Mouse (Mus musculus) Patski (cell line): ENCODE measurements around the gene Arhgef17. TPM values are rescaled to one million over a fixed set of nuclear protein-coding genes. Genes with fewer than 3 reads are reported as not detected.

Experiments used
- ATAC-seq: fragments of 100-300 bp; one replicate; pipeline ENCODE4 v1.8.0; 2021
- CTCF ChIA-PET: fragments of 350-600 bp; sonication (Branson Sonifier 250); formaldehyde crosslinking; loops from one replicate; lab custom pipeline; 2022; ENCODE audit warnings: inconsistent platforms; lab: Charles Lee
- POLR2A ChIA-PET: fragments of 350-600 bp; sonication (Branson Sonifier 250); formaldehyde crosslinking; loops from one replicate; lab custom pipeline; 2022; ENCODE audit warnings: antibody characterized with exemption, inconsistent platforms; lab: Charles Lee
- DNase-seq: peaks from one replicate; pipeline ENCODE4 v3.0.0-alpha.2; 2011; ENCODE audit warnings: low read depth, low spot score
- H3K27me3 ChIP-seq: fragments of 371-371 bp; one replicate; pipeline ENCODE4 v1.5.1; 2021
- CTCF ChIP-seq: fragments of 100-300 bp; IDR thresholded peaks from one replicate; pipeline ENCODE4 v1.5.1; 2021
- in situ Hi-C: fragments of 300-500 bp; cut with MboI; formaldehyde crosslinking; loops from 3 replicates; pipeline ENCODE4 v1.11.1; 2018; ENCODE audit warnings: low pct_unique_long_range_greater_than_20kb, mixed read lengths
- polyA plus RNA-seq: library from polyadenylated mRNA; unstranded; gene quantifications from one replicate; pipeline ENCODE4 v1.2.3, GENCODE M21; 2021

Gene Arhgef17
- polyA plus RNA-seq, 1 experiment from 2014 or later: 78.8 TPM

DNA sequence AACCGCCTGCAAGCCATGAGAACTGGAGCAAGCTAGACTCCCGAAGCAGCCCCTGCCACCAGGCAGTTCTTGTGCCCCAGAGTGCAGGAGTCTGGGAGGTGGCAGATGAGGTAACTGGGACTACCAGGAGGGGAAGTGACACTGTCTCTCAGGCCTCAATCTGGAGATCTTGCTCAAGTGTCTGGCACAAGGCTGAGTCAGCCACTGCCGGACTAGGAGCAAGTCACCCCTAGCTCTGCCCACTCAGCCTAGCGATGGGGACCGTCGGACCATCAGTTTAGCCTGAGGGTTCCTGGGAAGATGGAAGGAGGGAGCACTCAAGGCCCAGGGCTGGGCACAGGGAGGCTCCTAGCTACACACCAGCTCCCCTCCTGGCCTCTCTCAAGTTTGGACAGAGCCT, 32.3 kb upstream of the Arhgef17 start:
- TF ChIP-seq CTCF: no peak
- DNase-seq (no peak), ATAC-seq (peak; percentile 28)
- POLR2A ChIA-PET: interaction anchor here (0.8 kb wide), 1 partner anchor 338 kb away, joined by 3 read pairs; the partner anchor contains the start of gene Atg16l2
- H3K27me3 ChIP-seq: no peaks in the 10 kb centered on the region
- CTCF ChIA-PET: interaction anchor here (1.1 kb wide), 1 partner anchor 23 kb away, joined by 4 read pairs; no protein-coding TSS in a partner anchor
- in situ Hi-C loops: no loop called here

DNA sequence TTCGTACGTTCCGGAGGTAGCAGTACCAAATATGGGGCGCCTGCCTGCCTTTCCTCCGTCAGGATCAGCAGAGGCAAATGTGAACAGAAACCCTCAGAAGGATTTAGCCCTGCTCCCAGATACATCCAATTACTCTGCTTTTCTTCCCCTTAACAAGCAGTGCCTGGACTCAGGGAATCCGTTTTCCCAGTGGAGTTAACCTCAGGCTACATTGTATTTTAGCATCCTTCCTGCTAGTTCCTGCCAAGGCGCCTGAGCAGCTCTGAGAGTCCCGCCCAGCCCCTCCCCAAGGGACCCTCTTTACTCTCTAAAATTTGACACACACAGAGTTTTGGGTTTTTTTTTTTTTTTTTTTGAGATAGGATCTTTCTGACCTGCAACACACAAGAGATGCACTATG, 31.5 kb upstream of the Arhgef17 start:
- no peak for DNase-seq
- ChIA-PET POLR2A (no interaction called here), CTCF (no interaction called here)
- no peak for ATAC-seq
- no peaks in the 10 kb centered on the region for H3K27me3 ChIP-seq
- in situ Hi-C loops: no loop called here
- TF ChIP-seq CTCF: no peak

GRCm38 (mm10) chr7:100961146-100961545, 29.2 kb upstream of the Arhgef17 start:
- DNase-seq (no peak), ATAC-seq (no peak)
- H3K27me3 ChIP-seq: no peaks in the 10 kb centered on the region
- no peak for TF ChIP-seq CTCF
- CTCF ChIA-PET: interaction anchor here (1.3 kb wide), 1 partner anchor 91 kb away, joined by 4 read pairs; no protein-coding TSS in a partner anchor
- POLR2A ChIA-PET: no interaction called here
- in situ Hi-C loops: no loop called here

- DNase-seq (no peak), ATAC-seq (no peak)
- ChIA-PET POLR2A (no interaction called here), CTCF (interaction anchor here (1.0 kb wide), 2 partner anchors 17 to 18 kb away, joined by 3 read pairs; no protein-coding TSS in a partner anchor)
- no peak for TF ChIP-seq CTCF
- no peaks in the 10 kb centered on the region for H3K27me3 ChIP-seq
- in situ Hi-C loops: no loop called here
These were observed 28.6 kb upstream of the Arhgef17 start for GRCm38 (mm10) chr7:100960462-100960861.

DNA sequence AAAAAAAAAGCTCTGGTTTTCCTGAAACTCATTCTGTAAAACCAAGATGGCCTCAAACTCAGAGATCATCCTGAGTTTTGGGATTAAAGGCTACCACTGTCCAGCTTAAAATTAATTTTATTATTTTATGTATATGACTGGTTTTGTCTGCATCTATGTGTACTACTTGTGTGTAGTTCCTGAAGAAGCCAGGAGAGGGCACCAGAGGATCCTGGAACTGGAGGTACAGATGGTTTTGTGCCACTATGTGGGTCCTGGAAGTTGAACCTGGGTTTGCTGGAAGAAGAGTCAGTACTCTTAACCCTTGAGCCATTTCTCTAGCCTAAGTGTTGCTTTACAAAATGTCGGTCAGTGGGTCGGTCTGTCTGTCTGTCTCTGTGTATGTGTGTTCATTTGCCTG, 26.5 kb upstream of the Arhgef17 start:
- ChIA-PET POLR2A (interaction anchor here (0.9 kb wide), 1 partner anchor 74 kb away, joined by 3 read pairs; no protein-coding TSS in a partner anchor), CTCF (interaction anchor here (0.7 to 2.0 kb wide), 5 partner anchors 9 to 93 kb away, joined by 3 to 6 read pairs (median 5); no protein-coding TSS in a partner anchor)
- no peaks in the 10 kb centered on the region for H3K27me3 ChIP-seq
- ATAC-seq (no peak), DNase-seq (no peak)
- in situ Hi-C loops: no loop called here
- peak; percentile 63 for TF ChIP-seq CTCF

DNA sequence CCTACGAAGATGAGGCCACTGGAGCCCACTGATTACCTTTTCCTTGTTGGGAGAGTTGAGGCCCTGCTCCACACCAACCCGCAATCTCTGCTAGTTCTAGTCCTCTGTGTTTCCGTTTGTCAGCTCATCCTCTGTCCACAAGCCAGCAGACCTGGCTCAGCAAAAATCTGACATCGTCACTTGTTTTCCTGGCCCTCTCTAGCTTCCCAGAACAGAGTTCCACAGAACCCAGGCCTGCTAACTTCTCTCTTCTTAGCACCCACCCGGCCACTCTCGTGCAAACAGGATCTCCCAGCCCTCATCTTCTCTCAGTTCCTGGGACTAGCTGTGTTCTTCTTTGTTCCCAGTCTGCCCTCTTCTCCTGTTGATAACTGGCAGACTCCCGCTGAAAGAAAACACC, 20.8 kb upstream of the Arhgef17 start:
- no peak for ATAC-seq

GRCm38 (mm10) chr7:100951903-100952302, 20.0 kb upstream of the Arhgef17 start:
- H3K27me3 ChIP-seq: no peaks in the 10 kb centered on the region
- CTCF ChIA-PET: interaction anchor here (1.2 to 2.0 kb wide), 3 partner anchors 8 to 37 kb away, joined by 3 to 6 read pairs (median 3); no protein-coding TSS in a partner anchor
- no peak for DNase-seq

More for the DNA sequence above, 20.8 kb upstream of the Arhgef17 start:
- no peak for DNase-seq
- in situ Hi-C loops: no loop called here
- ChIA-PET CTCF (interaction anchor here (1.2 to 2.0 kb wide), 4 partner anchors 9 to 36 kb away, joined by 3 to 6 read pairs (median 4); no protein-coding TSS in a partner anchor), POLR2A (no interaction called here)
- H3K27me3 ChIP-seq: no peaks in the 10 kb centered on the region
- no peak for TF ChIP-seq CTCF

DNA sequence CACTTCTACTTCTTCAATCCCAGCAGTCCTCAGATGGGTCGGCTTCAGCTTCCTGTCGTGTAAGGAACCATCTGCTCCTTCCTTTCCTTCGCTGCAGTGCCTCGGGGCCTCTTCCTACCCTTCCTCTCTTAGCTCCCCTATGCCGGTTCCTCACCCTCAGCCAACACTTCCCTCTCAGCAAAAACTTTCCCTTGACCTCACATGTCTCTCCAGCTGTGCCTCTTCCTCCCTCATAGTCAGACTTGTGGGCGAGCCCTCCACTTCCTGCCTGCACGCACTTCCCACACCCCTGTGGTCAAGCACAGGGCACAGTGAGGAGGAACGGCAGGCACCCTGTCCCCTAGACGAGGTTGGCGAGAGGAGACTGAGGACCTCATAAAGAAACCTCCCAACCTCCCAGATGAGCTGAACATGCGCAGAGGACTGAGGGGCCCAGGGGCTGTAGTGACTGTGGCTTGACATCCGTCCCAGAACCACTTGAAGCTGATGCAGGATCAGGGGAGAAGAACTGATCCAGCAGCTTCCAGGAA, 18.6 kb upstream of the Arhgef17 start:
- no peak for TF ChIP-seq CTCF
- no peaks in the 10 kb centered on the region for H3K27me3 ChIP-seq
- DNase-seq: no peak
- in situ Hi-C loops: no loop called here
- ChIA-PET POLR2A (interaction anchor here (0.6 kb wide), 1 partner anchor 103 kb away, joined by 4 read pairs; no protein-coding TSS in a partner anchor), CTCF (interaction anchor here (1.1 kb wide), 1 partner anchor 43 kb away, joined by 3 read pairs; no protein-coding TSS in a partner anchor)
- no peak for ATAC-seq

More at GRCm38 (mm10) chr7:100951903-100952302, 20.0 kb upstream of the Arhgef17 start:
- no peak for TF ChIP-seq CTCF
- ATAC-seq: no peak
- POLR2A ChIA-PET: no interaction called here
- in situ Hi-C loops: no loop called here

DNA sequence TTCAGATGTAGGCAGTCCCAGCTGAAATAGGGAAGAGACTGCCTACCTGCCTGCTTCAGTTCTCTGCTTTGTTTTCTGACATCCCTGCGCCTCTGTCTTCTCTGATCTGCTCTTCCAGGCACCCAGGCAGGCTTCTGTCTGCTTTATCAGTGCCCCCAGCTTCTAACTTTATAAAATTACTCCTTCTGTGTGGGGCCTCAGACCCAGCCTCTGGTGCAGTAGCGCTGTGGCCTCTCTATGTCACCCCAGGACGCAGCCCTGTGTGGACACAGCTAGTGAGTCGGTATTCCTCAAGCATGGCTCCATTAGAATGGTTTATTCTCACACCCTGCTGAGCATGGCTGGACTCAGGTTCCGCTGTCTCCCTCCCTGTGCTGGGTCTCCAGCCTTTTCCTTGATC, 18.1 kb upstream of the Arhgef17 start:
- in situ Hi-C loops: no loop called here
- no peaks in the 10 kb centered on the region for H3K27me3 ChIP-seq
- POLR2A ChIA-PET: interaction anchor here (0.6 kb wide), 1 partner anchor 104 kb away, joined by 4 read pairs; no protein-coding TSS in a partner anchor
- TF ChIP-seq CTCF: no peak
- DNase-seq (no peak), ATAC-seq (no peak)
- CTCF ChIA-PET: interaction anchor here (1.1 kb wide), 1 partner anchor 43 kb away, joined by 3 read pairs; no protein-coding TSS in a partner anchor

DNA sequence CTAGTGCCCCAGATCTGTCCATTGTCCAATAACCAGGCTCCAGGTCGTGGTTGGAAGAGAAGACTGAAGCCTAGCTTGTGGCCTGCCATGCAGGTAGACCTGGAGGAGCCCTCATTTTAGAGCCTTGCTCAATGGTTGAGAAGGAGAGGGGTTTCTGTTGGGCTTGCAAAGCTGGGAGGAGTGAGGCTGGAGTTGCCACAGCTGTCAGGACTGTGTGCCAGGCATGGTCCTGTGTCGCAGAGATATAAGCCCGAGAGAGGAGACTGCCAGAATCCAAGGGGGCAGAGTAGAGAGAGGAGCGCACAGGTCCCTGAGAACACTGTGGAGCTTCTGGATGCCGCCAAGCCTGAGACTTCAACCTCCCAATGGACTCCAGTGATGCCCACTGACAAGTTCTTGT, 12.8 kb upstream of the Arhgef17 start:
- H3K27me3 ChIP-seq: no peaks in the 10 kb centered on the region
- in situ Hi-C loops: loop anchor here (5.0 kb wide), 3 partner anchors 43 to 338 kb away; no protein-coding TSS in a partner anchor
- no peak for DNase-seq
- ATAC-seq: no peak
- ChIA-PET CTCF (interaction anchor here (0.8 to 6.0 kb wide), 11 partner anchors 9 to 116 kb away, joined by 3 to 36 read pairs (median 4); no protein-coding TSS in a partner anchor), POLR2A (no interaction called here)
- TF ChIP-seq CTCF: no peak

DNA sequence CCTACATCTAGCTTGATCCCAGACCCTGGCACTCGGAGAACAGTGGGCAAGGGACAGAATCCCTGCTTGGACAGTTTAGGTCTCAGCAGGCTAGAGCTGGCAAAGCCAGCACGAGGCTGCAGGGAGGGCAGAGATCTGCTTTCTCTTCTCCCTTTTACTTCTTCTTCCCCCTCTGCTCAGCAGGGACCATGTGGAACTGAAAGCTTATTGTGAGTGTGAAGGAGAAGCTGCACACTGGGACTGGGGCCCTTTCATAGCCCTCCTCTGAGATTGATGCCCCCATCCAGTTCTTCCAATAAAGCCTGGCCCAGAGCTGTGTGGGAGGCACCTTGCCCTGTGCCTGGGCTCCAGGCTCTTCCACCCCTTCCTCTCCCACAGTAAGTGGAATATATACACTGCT, 12.4 kb upstream of the Arhgef17 start:
- ChIA-PET CTCF (interaction anchor here (0.9 to 6.0 kb wide), 13 partner anchors 8 to 293 kb away, joined by 3 to 36 read pairs (median 4); no protein-coding TSS in a partner anchor), POLR2A (interaction anchor here (1.8 kb wide), 1 partner anchor 107 kb away, joined by 7 read pairs; no protein-coding TSS in a partner anchor)
- DNase-seq (no peak), ATAC-seq (no peak)
- no peaks in the 10 kb centered on the region for H3K27me3 ChIP-seq
- no peak for TF ChIP-seq CTCF
- in situ Hi-C loops: no loop called here
